Mouse (Mus musculus) stomach, embryonic 14.5 days (tissue): ENCODE data around the gene Depdc5. TPM values are rescaled to one million over a fixed set of nuclear protein-coding genes. Genes with fewer than 3 reads are reported as not detected.
"Not testable (repeated sequence)": the region's sequence is repeated elsewhere in the genome, so short reads cannot be mapped to it uniquely, and the experiment has no call there.

Experiments
- ATAC-seq: fragments of 200-750 bp; cut with Nextera tagmentation; 2 replicates; pipeline ENCODE4 v1.8.0; 2017; ENCODE audit warnings: low read depth, moderate TSS enrichment; ENCODE audit not compliant: insufficient number of reproducible peaks, insufficient read depth, low FRiP score
- H3K27ac ChIP-seq: fragments of 300-500 bp; sonication (generic); 2 replicates; pipeline ENCODE4 v1.5.1; 2014; ENCODE audit warnings: mild to moderate bottlenecking, low read length, moderate library complexity, mixed read lengths
- H3K27me3 ChIP-seq: fragments of 300-500 bp; sonication (generic); 2 replicates; pipeline ENCODE4 v1.6.1; 2014; ENCODE audit warnings: low read length, control low read depth, mixed read lengths; ENCODE audit not compliant: control insufficient read depth, insufficient read depth
- H3K36me3 ChIP-seq: fragments of 300-500 bp; sonication (generic); 2 replicates; pipeline ENCODE4 v1.6.1; 2014; ENCODE audit warnings: mild to moderate bottlenecking, control low read depth, low read length, moderate library complexity, mixed read lengths; ENCODE audit not compliant: control insufficient read depth, insufficient read depth
- H3K4me1 ChIP-seq: fragments of 300-500 bp; sonication (generic); 2 replicates; pipeline ENCODE4 v1.6.1; 2014; ENCODE audit warnings: low read length, control low read depth, mixed read lengths; ENCODE audit not compliant: control insufficient read depth, insufficient read depth
- H3K4me2 ChIP-seq: fragments of 300-500 bp; sonication (generic); replicated peaks from 2 replicates; pipeline ENCODE4 v1.6.1; 2014; ENCODE audit warnings: low read depth, low read length, control low read depth
- H3K4me3 ChIP-seq: fragments of 300-500 bp; sonication (generic); 2 replicates; pipeline ENCODE4 v1.5.1; 2014; ENCODE audit warnings: low read depth, low read length, control low read depth
- H3K9ac ChIP-seq: fragments of 300-500 bp; sonication (generic); replicated peaks from 2 replicates; pipeline ENCODE4 v1.6.1; 2014; ENCODE audit warnings: low read depth, mild to moderate bottlenecking, control low read depth, low read length, moderate library complexity, mixed read lengths
- H3K9me3 ChIP-seq: fragments of 300-500 bp; sonication (generic); 2 replicates; pipeline ENCODE4 v1.6.1; 2016; ENCODE audit warnings: low read depth, low read length, control low read depth; ENCODE audit not compliant: control insufficient read depth
- WGBS: fragments of 180-500 bp; shearing (Covaris S2); extraction: QIAGEN DNeasy Blood & Tissue Kit; methylation state at CpG from one replicate; pipeline ENCODE4 v1.1.7; 2014; 5-methylcytosine and 5-hydroxymethylcytosine counted together
- polyA plus RNA-seq: library from polyadenylated mRNA; unstranded; fragments of >200 nt; fragmentation: Nextera tagmentation; extraction: Ambion mirVana; gene quantifications from 2 replicates; pipeline ENCODE4 v1.2.1, GENCODE M21; 2014

The Depdc5 gene
- polyA plus RNA-seq, 1 experiment from 2014 or later = 25.4 TPM

- Histone ChIP-seq H3K4me3 (no peak overlapping the region), H3K27ac (no peak overlapping the region), H3K27me3 (no peaks in the 10 kb centered on the region), H3K4me2 (no peak overlapping the region), H3K4me1 (no peaks in the 10 kb centered on the region), H3K9me3 (no peaks in the 10 kb centered on the region), H3K36me3 (peaks cover 61% of the 10 kb centered on the region), H3K9ac (no peak overlapping the region)
- ATAC-seq = no peak
- whole genome bisulfite sequencing = 92% methylated on average over 2 of the region's 2 CpGs
Measured at GRCm38 (mm10) chr5:32840029-32840428, 23.5 kb upstream of the Depdc5 start.

GRCm38 (mm10) chr5:32849178-32849577 lies 14.3 kb upstream of the Depdc5 start:
- H3K4me1 ChIP-seq = peaks cover 16% of the 10 kb centered on the region; the same call in 1 of the 2 replicates
- no peak for ATAC-seq
- H3K4me3 ChIP-seq = no peak overlapping the region
- WGBS = 98% methylated on average over 3 of the region's 3 CpGs
- H3K4me2 ChIP-seq = no peak overlapping the region
- H3K27me3 ChIP-seq = no peaks in the 10 kb centered on the region
- H3K36me3 ChIP-seq = peaks cover 12% of the 10 kb centered on the region; the same call in 1 of the 2 replicates
- H3K27ac ChIP-seq = no peak overlapping the region
- no peaks in the 10 kb centered on the region for H3K9me3 ChIP-seq
- H3K9ac ChIP-seq = no peak overlapping the region

GRCm38 (mm10) chr5:32849580-32849979 lies 13.9 kb upstream of the Depdc5 start:
- H3K4me3 ChIP-seq, H3K36me3 ChIP-seq, ATAC-seq, H3K9me3 ChIP-seq, H3K27me3 ChIP-seq, H3K9ac ChIP-seq, H3K4me2 ChIP-seq, H3K27ac ChIP-seq: not testable (repeated sequence)
- H3K4me1 ChIP-seq = peaks cover 16% of the 10 kb centered on the region; the same call in 1 of the 2 replicates
- 93% methylated on average over 3 of the region's 3 CpGs for WGBS

GRCm38 (mm10) chr5:32852026-32852425 lies 11.5 kb upstream of the Depdc5 start:
- Histone ChIP-seq H3K36me3 (no peaks in the 10 kb centered on the region; the same call in 1 of the 2 replicates), H3K27me3 (no peaks in the 10 kb centered on the region), H3K27ac (no peak overlapping the region), H3K4me1 (peaks cover 16% of the 10 kb centered on the region; the same call in 1 of the 2 replicates), H3K4me2 (peak overlapping the region; percentile 80), H3K9me3 (no peaks in the 10 kb centered on the region), H3K4me3 (peak overlapping the region; percentile 97; the same call in 1 of the 2 replicates), H3K9ac (0 out of 2 replicates have a peak overlapping the region, but pooled peaks have one; percentile 11)
- 26% methylated on average over 6 of the region's 6 CpGs for WGBS
- ATAC-seq = no peak

GRCm38 (mm10) chr5:32853731-32854507 lies 9.6 kb upstream of the Depdc5 start, which contains the start of gene Prr14l:
Gene Prr14l (minus strand): TSS chr5:32854256.
- Histone ChIP-seq H3K4me2 (peak within 1 kb of the TSS; percentile 80), H3K27me3 (no peaks in the 10 kb centered on the region), H3K4me1 (peaks cover 16% of the 10 kb centered on the region; the same call in 1 of the 2 replicates), H3K27ac (peak within 1 kb of the TSS; percentile 81), H3K9ac (peak within 1 kb of the TSS; percentile 92), H3K9me3 (no peaks in the 10 kb centered on the region), H3K4me3 (peak within 1 kb of the TSS; percentile 97), H3K36me3 (no peaks in the 10 kb centered on the region; the same call in 1 of the 2 replicates)
- peak; percentile 95 for ATAC-seq
- WGBS = under 1% methylated on average over 51 of the region's 51 CpGs

GRCm38 (mm10) chr5:32854818-32855217 lies 8.7 kb upstream of the Depdc5 start:
- 89% methylated on average over 4 of the region's 4 CpGs for WGBS

GRCm38 (mm10) chr5:32855274-32855673 lies 8.2 kb upstream of the Depdc5 start:
- ATAC-seq, H3K27me3 ChIP-seq, H3K27ac ChIP-seq, H3K36me3 ChIP-seq, H3K4me3 ChIP-seq, H3K9ac ChIP-seq, H3K4me2 ChIP-seq, H3K9me3 ChIP-seq: not testable (repeated sequence)
- WGBS = 97% methylated on average over 2 of the region's 3 CpGs
- H3K4me1 ChIP-seq = peaks cover 16% of the 10 kb centered on the region; the same call in 1 of the 2 replicates

More at GRCm38 (mm10) chr5:32854818-32855217, 8.7 kb upstream of the Depdc5 start:
- no peaks in the 10 kb centered on the region for H3K27me3 ChIP-seq
- no peak overlapping the region for H3K4me2 ChIP-seq
- H3K9ac ChIP-seq = no peak overlapping the region
- H3K9me3 ChIP-seq = no peaks in the 10 kb centered on the region
- H3K4me1 ChIP-seq = peaks cover 16% of the 10 kb centered on the region; the same call in 1 of the 2 replicates
- H3K36me3 ChIP-seq = no peaks in the 10 kb centered on the region; the same call in 1 of the 2 replicates
- H3K4me3 ChIP-seq = no peak overlapping the region
- H3K27ac ChIP-seq = no peak overlapping the region
- no peak for ATAC-seq

- Histone ChIP-seq H3K4me2 (peak overlapping the region; percentile 54), H3K27me3 (no peaks in the 10 kb centered on the region), H3K4me3 (peak overlapping the region; percentile 39), H3K9me3 (no peaks in the 10 kb centered on the region), H3K36me3 (no peaks in the 10 kb centered on the region), H3K27ac (peak overlapping the region; percentile 71; the same call in 1 of the 2 replicates), H3K4me1 (no peaks in the 10 kb centered on the region), H3K9ac (no peak overlapping the region)
- no peak for ATAC-seq
- 3% methylated on average over 6 of the region's 6 CpGs for WGBS
Measured at GRCm38 (mm10) chr5:32857781-32858220, 5.7 kb upstream of the Depdc5 start.
